Mouse (Mus musculus): ENCODE results near the gene Olfr1360. TPM values are rescaled to one million over a fixed set of nuclear protein-coding genes. Genes with fewer than 3 reads are reported as not detected.

The Olfr1360 gene
- total RNA-seq, 2 experiments from 2014 or later = not detected

DNA sequence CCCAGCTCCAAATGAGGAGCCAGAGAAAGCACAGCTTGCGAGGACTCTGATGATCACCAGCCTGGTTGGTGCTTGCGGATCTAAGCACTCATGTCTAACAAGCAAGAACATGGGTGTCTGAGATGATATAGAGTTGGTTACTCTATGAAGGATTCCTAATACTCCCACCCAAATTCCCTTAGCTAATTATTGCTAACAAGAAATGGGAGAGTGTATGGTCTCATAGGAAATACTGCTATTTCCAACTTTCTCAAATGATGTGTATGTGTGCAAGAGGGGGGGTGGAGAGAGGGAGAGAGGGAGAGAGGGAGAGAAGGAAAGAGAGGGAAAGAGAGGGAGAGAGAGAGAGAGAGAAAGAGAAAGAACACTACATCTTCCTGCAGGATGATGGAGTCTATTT is 13.9 kb downstream of the Olfr1360 start, which contains the start of gene Olfr1361:
Gene Olfr1361, minus strand, starts transcription at position 101 of the 400 bp plus-strand sequence.
- DNase-seq (ENCODE audit: low spot score in 2 of 2) = no peak

GRCm38 (mm10) chr13:21642418-21642817 is 34.8 kb downstream of the Olfr1360 start, which contains the start of gene Olfr11:
Gene Olfr11 (minus strand): TSS chr13:21642518.
- DNase-seq (ENCODE audit: low spot score in 2 of 2) = no peak

Small RNAs within 50 kb of the gene (microRNA-seq; reads per million reads assigned to microRNA genes)
- gene Gm44357 (ENCODE audit: borderline number of aligned reads in 2 of 2) (0 reads per million in 2 experiments), gene Gm44367 (ENCODE audit: borderline number of aligned reads in 2 of 2) (0 reads per million in 2 experiments)

Other genes starting within 250 kb of the Olfr1360 start
- under 1 TPM; 0.36 to 0.45 TPM for gene Pgbd1, start 236.3 kb downstream of the Olfr1360 start, total RNA-seq (2021)
- gene Zscan26, start 223.7 kb downstream of the Olfr1360 start, total RNA-seq (2021) = 10 to 100 TPM; 36.3 to 41.8 TPM
- 1 to 10 TPM in 1 of 2 experiments, under 1 TPM in 1; 0.76 to 1.5 TPM for gene Nkapl, start 208.9 kb downstream of the Olfr1360 start, total RNA-seq (2021)
- 1 to 10 TPM; 2.2 to 2.6 TPM for gene Zkscan4, start 198.5 kb downstream of the Olfr1360 start, total RNA-seq (2021)
- not detected for gene Gm10065, start 198.0 kb downstream of the Olfr1360 start, total RNA-seq (2021)
- gene AK157302, start 182.2 kb downstream of the Olfr1360 start, total RNA-seq (2021) = 10 to 100 TPM; 13.8 to 16.2 TPM
- 100 to 1,000 TPM in 1 of 2 experiments, 10 to 100 TPM in 1; 87.5 to 171 TPM for gene Gm11273, start 176.0 kb downstream of the Olfr1360 start, total RNA-seq (2021)
- gene Zkscan8, start 146.3 kb downstream of the Olfr1360 start, total RNA-seq (2021) = 10 to 100 TPM; 13.5 to 15.6 TPM
- gene Olfr1366, start 134.6 kb downstream of the Olfr1360 start, total RNA-seq (2021) = not detected
- gene Olfr1535, start 117.5 kb downstream of the Olfr1360 start, total RNA-seq (2021) = not detected
- not detected for gene Olfr1364, start 95.6 kb downstream of the Olfr1360 start, total RNA-seq (2021)
- gene Olfr1362, start 63.4 kb downstream of the Olfr1360 start, total RNA-seq (2021) = not detected
- not detected for gene Olfr11, start 34.9 kb downstream of the Olfr1360 start, total RNA-seq (2021)
- not detected for gene Olfr1361, start 14.0 kb downstream of the Olfr1360 start, total RNA-seq (2021)
- gene Olfr1359, start 20.7 kb upstream of the Olfr1360 start, total RNA-seq (2021) = not detected
- gene Hist1h2bl, start 38.7 kb upstream of the Olfr1360 start, total RNA-seq (2021) = 10 to 100 TPM; 21.3 to 23.3 TPM
- gene Hist1h2ai, start 39.0 kb upstream of the Olfr1360 start, total RNA-seq (2021) = 10 to 100 TPM; 21.4 to 30.6 TPM
- gene Hist1h3h, start 40.3 kb upstream of the Olfr1360 start, total RNA-seq (2021) = 10 to 100 TPM; 25.1 to 28.5 TPM
- gene Hist1h2bm, start 44.6 kb upstream of the Olfr1360 start, total RNA-seq (2021) = 1 to 10 TPM; 5.2 to 5.8 TPM
- 1 to 10 TPM; 5.4 TPM for gene Hist1h4j, start 57.7 kb upstream of the Olfr1360 start, total RNA-seq (2021)
- gene Hist1h4k, start 73.1 kb upstream of the Olfr1360 start, total RNA-seq (2021) = 10 to 100 TPM; 76.7 to 88.9 TPM
- 1 to 10 TPM; 7.9 to 8.1 TPM for gene Hist1h2ak, start 76.4 kb upstream of the Olfr1360 start, total RNA-seq (2021)
- gene Hist1h2bn, start 76.7 kb upstream of the Olfr1360 start, total RNA-seq (2021) = 10 to 100 TPM; 11.4 to 15.3 TPM
- gene Hist1h1b, start 103.2 kb upstream of the Olfr1360 start, total RNA-seq (2021) = 10 to 100 TPM in 1 of 2 experiments, 1 to 10 TPM in 1; 8.8 to 12.2 TPM
- 10 to 100 TPM; 21.8 to 29.9 TPM for gene Hist1h3i, start 106.0 kb upstream of the Olfr1360 start, total RNA-seq (2021)
- gene Hist1h2an, start 109.8 kb upstream of the Olfr1360 start, total RNA-seq (2021) = 1 to 10 TPM; 2.5 to 4.4 TPM
- 1 to 10 TPM; 5.8 to 8.9 TPM for gene Hist1h2bp, start 110.1 kb upstream of the Olfr1360 start, total RNA-seq (2021)
- gene Hist1h2bq, start 132.8 kb upstream of the Olfr1360 start, total RNA-seq (2021) = 10 to 100 TPM; 45.1 to 68.5 TPM
- 10 to 100 TPM in 1 of 2 experiments, 1 to 10 TPM in 1; 3.6 to 44.2 TPM for gene Hist1h2ao, start 133.1 kb upstream of the Olfr1360 start, total RNA-seq (2021)
- 100 to 1,000 TPM; 185 to 195 TPM for gene Hist1h4m, start 134.3 kb upstream of the Olfr1360 start, total RNA-seq (2021)
- 10 to 100 TPM; 33.0 to 84.6 TPM for gene Hist1h4n, start 154.8 kb upstream of the Olfr1360 start, total RNA-seq (2021)
- gene Hist1h2ap, start 156.1 kb upstream of the Olfr1360 start, total RNA-seq (2021) = 10 to 100 TPM in 1 of 2 experiments, 1 to 10 TPM in 1; 8.6 to 29.1 TPM
- gene Hist1h2br, start 156.3 kb upstream of the Olfr1360 start, total RNA-seq (2021) = 10 to 100 TPM; 43.9 to 68.8 TPM

Measured in adrenal gland, adult 18-20 months (tissue).